Mouse (Mus musculus): Measurements from ENCODE around the gene Ccdc155. TPM values are rescaled to one million over a fixed set of nuclear protein-coding genes. Genes with fewer than 3 reads are reported as not detected.
A peak's percentile ranks its signal among the peaks of the same experiment; 100 is the strongest.

Ccdc155 gene
- polyA plus RNA-seq, 1 experiment from 2014 or later: 0.62 TPM

- Histone ChIP-seq H3K9me3 (no peaks in the 10 kb centered on the region), H3K27ac (replicated peaks) (no peak overlapping the region), H3K36me3 (replicated peaks) (peaks cover 84% of the 10 kb centered on the region), H3K4me1 (peaks cover 16% of the 10 kb centered on the region), H3K27me3 (replicated peaks; ENCODE audit: low read depth, poor library complexity, severe bottlenecking) (no peaks in the 10 kb centered on the region), H3K4me3 (0 out of 2 replicates have a peak overlapping the region, but pooled peaks have one; percentile 11)
- WGBS: 92% methylated on average over 8 of the region's 8 CpGs
- no peak for DNase-seq (ENCODE audit: low spot score)
These were observed 59.2 kb downstream of the Ccdc155 start for GRCm38 (mm10) chr7:45145460-45145859.

- WGBS: 91% methylated on average over 13 of the region's 13 CpGs
- DNase-seq (ENCODE audit: low spot score): no peak
- Histone ChIP-seq H3K4me1 (peaks cover 11% of the 10 kb centered on the region), H3K36me3 (replicated peaks) (peaks cover 83% of the 10 kb centered on the region), H3K27me3 (replicated peaks; ENCODE audit: low read depth, poor library complexity, severe bottlenecking) (no peaks in the 10 kb centered on the region), H3K4me3 (peak overlapping the region; percentile 11; the same call in 1 of the 2 replicates), H3K9me3 (no peaks in the 10 kb centered on the region), H3K27ac (replicated peaks) (no peak overlapping the region)
These were observed 60.1 kb downstream of the Ccdc155 start for GRCm38 (mm10) chr7:45144368-45145174.

- no peak overlapping the region for H3K27ac ChIP-seq (replicated peaks)
- peaks cover 58% of the 10 kb centered on the region for H3K36me3 ChIP-seq (replicated peaks)
These were observed 62.8 kb downstream of the Ccdc155 start for GRCm38 (mm10) chr7:45141914-45142313.

GRCm38 (mm10) chr7:45141319-45141718, 63.4 kb downstream of the Ccdc155 start:
- peaks cover 13% of the 10 kb centered on the region for H3K27me3 ChIP-seq (replicated peaks; ENCODE audit: low read depth, poor library complexity, severe bottlenecking)
- 87% methylated on average over 3 of the region's 3 CpGs for WGBS
- peaks cover 4% of the 10 kb centered on the region; the same call in 1 of the 2 replicates for H3K4me1 ChIP-seq
- peaks cover 52% of the 10 kb centered on the region for H3K36me3 ChIP-seq (replicated peaks)
- DNase-seq (ENCODE audit: low spot score): no peak
- no peak overlapping the region for H3K4me3 ChIP-seq
- no peaks in the 10 kb centered on the region for H3K9me3 ChIP-seq
- no peak overlapping the region for H3K27ac ChIP-seq (replicated peaks)

More at GRCm38 (mm10) chr7:45141914-45142313, 62.8 kb downstream of the Ccdc155 start:
- no peak for DNase-seq (ENCODE audit: low spot score)
- 88% methylated on average over 5 of the region's 5 CpGs for WGBS
- peaks cover 4% of the 10 kb centered on the region; the same call in 1 of the 2 replicates for H3K4me1 ChIP-seq
- H3K27me3 ChIP-seq (replicated peaks; ENCODE audit: low read depth, poor library complexity, severe bottlenecking): peaks cover 8% of the 10 kb centered on the region
- no peaks in the 10 kb centered on the region for H3K9me3 ChIP-seq
- no peak overlapping the region for H3K4me3 ChIP-seq

- Histone ChIP-seq H3K36me3 (replicated peaks) (peaks cover 40% of the 10 kb centered on the region), H3K27ac (replicated peaks) (no peak overlapping the region), H3K9me3 (no peaks in the 10 kb centered on the region), H3K4me3 (no peak overlapping the region), H3K4me1 (peaks cover 13% of the 10 kb centered on the region), H3K27me3 (replicated peaks; ENCODE audit: low read depth, poor library complexity, severe bottlenecking) (peaks cover 24% of the 10 kb centered on the region)
- DNase-seq (ENCODE audit: low spot score): no peak
- 77% methylated on average over 8 of the region's 8 CpGs for WGBS
These were observed 64.6 kb downstream of the Ccdc155 start for GRCm38 (mm10) chr7:45139904-45140723.

- no peak overlapping the region for H3K4me3 ChIP-seq
- peaks cover 33% of the 10 kb centered on the region for H3K27me3 ChIP-seq (replicated peaks; ENCODE audit: low read depth, poor library complexity, severe bottlenecking)
- 88% methylated on average over 1 of the region's 1 CpGs for WGBS
- DNase-seq (ENCODE audit: low spot score): no peak
- peaks cover 24% of the 10 kb centered on the region for H3K4me1 ChIP-seq
- H3K27ac ChIP-seq (replicated peaks): no peak overlapping the region
- peaks cover 22% of the 10 kb centered on the region for H3K36me3 ChIP-seq (replicated peaks)
- no peaks in the 10 kb centered on the region for H3K9me3 ChIP-seq
These were observed 66.3 kb downstream of the Ccdc155 start for GRCm38 (mm10) chr7:45138403-45138802.

- DNase-seq (ENCODE audit: low spot score): no peak
- Histone ChIP-seq H3K36me3 (replicated peaks) (peaks cover 12% of the 10 kb centered on the region), H3K4me1 (peaks cover 24% of the 10 kb centered on the region), H3K9me3 (no peaks in the 10 kb centered on the region), H3K27ac (replicated peaks) (0 out of 2 replicates have a peak overlapping the region, but pooled peaks have one; percentile 14), H3K27me3 (replicated peaks; ENCODE audit: low read depth, poor library complexity, severe bottlenecking) (peaks cover 33% of the 10 kb centered on the region), H3K4me3 (0 out of 2 replicates have a peak overlapping the region, but pooled peaks have one; percentile 6)
- WGBS: 84% methylated on average over 12 of the region's 12 CpGs
These were observed 67.3 kb downstream of the Ccdc155 start for GRCm38 (mm10) chr7:45137171-45138006.

- peaks cover 37% of the 10 kb centered on the region for H3K27me3 ChIP-seq (replicated peaks; ENCODE audit: low read depth, poor library complexity, severe bottlenecking)
- no peaks in the 10 kb centered on the region; the same call in 1 of the 2 replicates for H3K36me3 ChIP-seq (replicated peaks)
- H3K4me3 ChIP-seq: peak within 1 kb of the TSS; percentile 63
- H3K9me3 ChIP-seq: no peaks in the 10 kb centered on the region
- peak; percentile 86 for DNase-seq (ENCODE audit: low spot score)
- peaks cover 27% of the 10 kb centered on the region for H3K4me1 ChIP-seq
- H3K27ac ChIP-seq (replicated peaks): peak within 1 kb of the TSS; percentile 63
- 5% methylated on average over 29 of the region's 29 CpGs for WGBS
These were observed 68.6 kb downstream of the Ccdc155 start, which contains the start of the genes Gm45713 and Flt3l for GRCm38 (mm10) chr7:45135993-45136567. TSS of gene Gm45713 (minus strand) at chr7:45136231. TSS of gene Flt3l (minus strand) at chr7:45136432.

GRCm38 (mm10) chr7:45135370-45135769, 69.3 kb downstream of the Ccdc155 start:
- peak overlapping the region; percentile 63 for H3K4me3 ChIP-seq

GRCm38 (mm10) chr7:45134544-45135026, 70.1 kb downstream of the Ccdc155 start:
- DNase-seq (ENCODE audit: low spot score): peak; percentile 48
- Histone ChIP-seq H3K27ac (replicated peaks) (no peak overlapping the region), H3K9me3 (no peaks in the 10 kb centered on the region), H3K4me3 (peak overlapping the region; percentile 63; the same call in 1 of the 2 replicates), H3K4me1 (peaks cover 31% of the 10 kb centered on the region), H3K36me3 (replicated peaks) (no peaks in the 10 kb centered on the region), H3K27me3 (replicated peaks; ENCODE audit: low read depth, poor library complexity, severe bottlenecking) (peaks cover 37% of the 10 kb centered on the region)
- WGBS: 5% methylated on average over 12 of the region's 12 CpGs

More at GRCm38 (mm10) chr7:45135370-45135769, 69.3 kb downstream of the Ccdc155 start:
- DNase-seq (ENCODE audit: low spot score): no peak
- 78% methylated on average over 3 of the region's 3 CpGs for WGBS
- Histone ChIP-seq H3K4me1 (peaks cover 27% of the 10 kb centered on the region), H3K36me3 (replicated peaks) (no peaks in the 10 kb centered on the region; the same call in 1 of the 2 replicates), H3K9me3 (no peaks in the 10 kb centered on the region), H3K27ac (replicated peaks) (0 out of 2 replicates have a peak overlapping the region, but pooled peaks have one; percentile 63), H3K27me3 (replicated peaks; ENCODE audit: low read depth, poor library complexity, severe bottlenecking) (peaks cover 37% of the 10 kb centered on the region)

Data from embryonic facial prominence, embryonic 10.5 days (tissue).